In genomic region chr9:66240991-66241390, GRCm38 (mm10) we compare ENCODE assay signal across 10 mouse cellular contexts.
DNase-seq lines count a peak whose midpoint lies in the region; ATAC-seq and TF ChIP-seq lines count a peak whose summit lies in the region.
"Had no signal": no experiment of that assay in that cellular context is flagged by ENCODE, and none has a peak within 500 bp of the region (broad histone marks: within the 10 kb centered on the region; RNA-seq: fewer than 3 reads in every experiment).

No protein-coding gene starts in this region.

- in situ Hi-C loops in CH12.LX (cut with MboI; ENCODE audit: low pct_ligation_motif_present, low pct_unique_long_range_greater_than_20kb, low sequenced_read_pairs), result loop anchor here (5.0 kb wide), 1 partner anchor 79 kb away; no protein-coding TSS in a partner anchor

- peak; percentile 82 for TF ChIP-seq CTCF in kidney, postnatal 0 days (IDR thresholded peaks at IDR 0.05; ENCODE audit: low read depth)
- peak; percentile 71 to 74 for TF ChIP-seq CTCF in CH12.LX (conservative IDR thresholded peaks at IDR 0.05 in 1 of 2, IDR thresholded peaks at IDR 0.05 in 1 of 2; ENCODE audit: low read depth in 2 of 2, low read length in 2 of 2)

- H3K4me2 ChIP-seq in kidney, postnatal 0 days (ENCODE audit: low read length), result no peak overlapping the region
- H3K4me2 ChIP-seq in kidney, embryonic 14.5 days (replicated peaks; ENCODE audit: low read depth, low read length), result no peak overlapping the region
- H3K4me2 ChIP-seq in CH12.LX (ENCODE audit: insufficient read depth, low read depth, poor library complexity, severe bottlenecking), result 0 out of 2 replicates have a peak overlapping the region, but pooled peaks have one; percentile 9
- no peak overlapping the region for H3K4me2 ChIP-seq in forebrain, embryonic 16.5 days (ENCODE audit: low read length)
- H3K4me2 ChIP-seq: embryonic facial prominence, embryonic 15.5 days; liver, embryonic 15.5 days had no signal

- WGBS in kidney, postnatal 0 days, result 55% methylated on average over 3 of the region's 3 CpGs
- WGBS in kidney, embryonic 14.5 days, result 52% methylated on average over 3 of the region's 3 CpGs
- WGBS in forebrain, embryonic 16.5 days, result 52% methylated on average over 3 of the region's 3 CpGs

- no peaks in the 10 kb centered on the region for H3K79me2 ChIP-seq in CH12.LX (replicated peaks; ENCODE audit: control insufficient read depth, extremely low read depth, insufficient read depth, poor library complexity, severe bottlenecking)

- no peaks in the 10 kb centered on the region; the same call in none of the 2 replicates for H3K4me1 ChIP-seq in kidney, postnatal 0 days (replicated peaks; ENCODE audit: insufficient read depth, low read length)
- H3K4me1 ChIP-seq in kidney, embryonic 14.5 days (ENCODE audit: control insufficient read depth, insufficient read depth, low read length), result 0 out of 2 replicates have a peak, but pooled peaks cover 5% of the 10 kb centered on the region
- H3K4me1 ChIP-seq in CH12.LX (ENCODE audit: control insufficient read depth in 1 of 2, insufficient read depth in 2 of 2), result peaks cover 20 to 62% of the 10 kb centered on the region in 2 experiments
- H3K4me1 ChIP-seq in forebrain, embryonic 16.5 days (replicated peaks; ENCODE audit: control insufficient read depth, insufficient read depth, low read length), result no peaks in the 10 kb centered on the region

- TF ChIP-seq RAD21 in CH12.LX (IDR thresholded peaks at IDR 0.05; ENCODE audit: low read depth, low read length), result peak; percentile 49

- DNase-seq in kidney, postnatal 0 days (ENCODE audit: low spot score), result peak; percentile 81
- peak; percentile 60 for DNase-seq in CH12.LX (ENCODE audit: extremely low read depth)
- DNase-seq in brain, adult 2 months (ENCODE audit: low read depth, low spot score), result peak; percentile 65
- DNase-seq in lung, postnatal 14 days, result peak; percentile 36
- no peak for DNase-seq in right cerebral cortex, adult 2 months (ENCODE audit: low spot score in 2 of 2)

- no peaks in the 10 kb centered on the region for H3K9me3 ChIP-seq in kidney, postnatal 0 days (replicated peaks; ENCODE audit: low read length)
- H3K9me3 ChIP-seq in kidney, embryonic 14.5 days (ENCODE audit: control insufficient read depth, low read length), result no peaks in the 10 kb centered on the region
- no peaks in the 10 kb centered on the region for H3K9me3 ChIP-seq in CH12.LX (replicated peaks; ENCODE audit: low read length)
- no peaks in the 10 kb centered on the region for H3K9me3 ChIP-seq in forebrain, embryonic 16.5 days (ENCODE audit: control insufficient read depth, low read length)
- H3K9me3 ChIP-seq: embryonic facial prominence, embryonic 15.5 days; liver, embryonic 15.5 days had no signal

- H3K9ac ChIP-seq in kidney, postnatal 0 days (ENCODE audit: low read depth, low read length), result no peak overlapping the region
- no peak overlapping the region for H3K9ac ChIP-seq in kidney, embryonic 14.5 days (ENCODE audit: low read depth, low read length)
- H3K9ac ChIP-seq in CH12.LX (ENCODE audit: insufficient read depth, low read depth), result no peak overlapping the region
- H3K9ac ChIP-seq in forebrain, embryonic 16.5 days (replicated peaks; ENCODE audit: low read depth, low read length), result no peak overlapping the region
- H3K9ac ChIP-seq: embryonic facial prominence, embryonic 15.5 days; liver, embryonic 15.5 days had no signal

- dilution Hi-C loops in CH12.LX (cut with MboI; ENCODE audit: extremely low pct_ligation_motif_present, extremely low pct_unique_long_range_greater_than_20kb, low sequenced_read_pairs), result no loop called here

- no peak for TF ChIP-seq EP300 in CH12.LX (IDR thresholded peaks at IDR 0.05; ENCODE audit: low read length)

- no peak overlapping the region for H3K27ac ChIP-seq in kidney, postnatal 0 days
- no peak overlapping the region for H3K27ac ChIP-seq in kidney, embryonic 14.5 days (ENCODE audit: low read depth, low read length)
- peak overlapping the region; percentile 37; the same call in 1 of the 2 replicates for H3K27ac ChIP-seq in CH12.LX (ENCODE audit: insufficient read depth, low read depth)
- H3K27ac ChIP-seq in forebrain, embryonic 16.5 days (ENCODE audit: low read length), result no peak overlapping the region
- H3K27ac ChIP-seq: embryonic facial prominence, embryonic 15.5 days; liver, embryonic 15.5 days had no signal

- TF ChIP-seq POLR2A in CH12.LX (IDR thresholded peaks at IDR 0.05; ENCODE audit: low read depth, low read length), result no peak

- H3K27me3 ChIP-seq in kidney, postnatal 0 days (ENCODE audit: insufficient read depth, low read length), result no peaks in the 10 kb centered on the region
- no peaks in the 10 kb centered on the region for H3K27me3 ChIP-seq in kidney, embryonic 14.5 days (ENCODE audit: control insufficient read depth, insufficient read depth, low read length)
- H3K27me3 ChIP-seq in CH12.LX (replicated peaks), result no peaks in the 10 kb centered on the region
- no peaks in the 10 kb centered on the region for H3K27me3 ChIP-seq in forebrain, embryonic 16.5 days (replicated peaks; ENCODE audit: control insufficient read depth, insufficient read depth, low read length)
- H3K27me3 ChIP-seq: embryonic facial prominence, embryonic 15.5 days; liver, embryonic 15.5 days had no signal

- no peak overlapping the region for H3K4me3 ChIP-seq in kidney, postnatal 0 days (replicated peaks; ENCODE audit: low read depth, low read length)
- H3K4me3 ChIP-seq in kidney, embryonic 14.5 days (ENCODE audit: low read length), result no peak overlapping the region
- H3K4me3 ChIP-seq in CH12.LX (replicated peaks in 1 of 3; ENCODE audit: low read depth in 2 of 3, low read length in 2 of 3, poor library complexity in 1 of 3), result no peak overlapping the region
- H3K4me3 ChIP-seq in forebrain, embryonic 16.5 days (replicated peaks; ENCODE audit: low read length), result no peak overlapping the region
- H3K4me3 ChIP-seq: embryonic facial prominence, embryonic 15.5 days; liver, embryonic 15.5 days had no signal

- no peaks in the 10 kb centered on the region for H3K36me3 ChIP-seq in kidney, postnatal 0 days (ENCODE audit: insufficient read depth, low read length)
- H3K36me3 ChIP-seq in kidney, embryonic 14.5 days (ENCODE audit: control insufficient read depth, insufficient read depth, low read length), result no peaks in the 10 kb centered on the region
- peaks cover 0 to 49% of the 10 kb centered on the region in 2 experiments for H3K36me3 ChIP-seq in CH12.LX (replicated peaks in 1 of 2; ENCODE audit: control insufficient read depth in 1 of 2, insufficient read depth in 1 of 2, low read length in 1 of 2)
- H3K36me3 ChIP-seq in forebrain, embryonic 16.5 days (ENCODE audit: control insufficient read depth, insufficient read depth), result no peaks in the 10 kb centered on the region
- H3K36me3 ChIP-seq: embryonic facial prominence, embryonic 15.5 days had no signal

- ATAC-seq in kidney, postnatal 0 days (replicated peaks; ENCODE audit: low FRiP score, low read depth), result no peak
- ATAC-seq in kidney, embryonic 14.5 days (ENCODE audit: low FRiP score, low TSS enrichment), result no peak
- ATAC-seq in erythroid progenitor cell, adult 5-6 weeks (replicated peaks; ENCODE audit: low FRiP score, poor library complexity, severe bottlenecking), result peak; percentile 82
- ATAC-seq in forebrain, embryonic 16.5 days, result no peak

TF ChIP-seq in CH12.LX, 34 proteins besides CTCF, POLR2A, EP300 and RAD21:
- TF ChIP-seq KAT2A (IDR thresholded peaks at IDR 0.05; ENCODE audit: insufficient replicate concordance, low read length) (no peak), SMC3 (IDR thresholded peaks at IDR 0.05; ENCODE audit: low read depth, low read length) (peak; percentile 57)

Comparison
In these comparisons a context has a peak if more than half of its experiments do, and no peak if none do; other contexts are left out.
1. DNase-seq: peak in kidney, postnatal 0 days (single experiment), CH12.LX (single experiment), brain, adult 2 months (single experiment) and lung, postnatal 14 days (single experiment); none in right cerebral cortex, adult 2 months (0 of 2).